Mouse (Mus musculus): ENCODE results near the gene Dnajc13. TPM values are rescaled to one million over a fixed set of nuclear protein-coding genes. Genes with fewer than 3 reads are reported as not detected.

Gene Dnajc13
- total RNA-seq (2014; fragmentation: Nextera tagmentation) (56.7 and 63.6 TPM in 2 replicates), total RNA-seq (2017) (32.7 and 51.7 TPM in 2 replicates)

DNA sequence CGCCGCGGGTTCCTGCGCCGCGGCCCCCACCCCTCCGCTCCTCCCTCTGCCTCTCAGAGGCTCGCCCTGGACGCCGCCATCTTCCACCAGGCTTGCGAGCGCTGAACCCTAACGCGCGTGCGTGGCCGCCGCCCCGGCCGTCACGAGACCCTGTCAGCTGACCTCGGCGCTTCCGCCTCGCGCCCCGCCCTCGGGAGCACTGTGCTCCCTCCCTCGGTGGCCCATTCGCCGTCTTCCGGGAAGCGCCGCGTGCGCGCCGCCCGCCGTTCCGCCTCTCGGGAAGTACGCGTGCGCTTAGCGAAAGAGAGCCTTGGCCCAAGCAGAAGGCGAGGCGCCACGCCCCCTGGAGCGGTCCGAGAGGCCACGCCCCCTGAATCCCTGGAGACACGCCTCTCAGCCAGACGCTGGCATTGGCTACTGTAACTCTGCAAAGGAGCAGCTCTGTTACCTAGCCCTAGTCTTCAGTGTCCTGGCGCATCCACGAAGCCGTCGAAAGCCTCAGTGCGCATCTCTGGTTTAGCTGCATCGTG is at the start of gene Dnajc13:
Dnajc13 (minus strand) TSS at position 108 of the 530 bp plus-strand sequence.
- ATAC-seq (replicated peaks; ENCODE audit: low FRiP score, low TSS enrichment, poor library complexity, severe bottlenecking) = peak; percentile 95

DNA sequence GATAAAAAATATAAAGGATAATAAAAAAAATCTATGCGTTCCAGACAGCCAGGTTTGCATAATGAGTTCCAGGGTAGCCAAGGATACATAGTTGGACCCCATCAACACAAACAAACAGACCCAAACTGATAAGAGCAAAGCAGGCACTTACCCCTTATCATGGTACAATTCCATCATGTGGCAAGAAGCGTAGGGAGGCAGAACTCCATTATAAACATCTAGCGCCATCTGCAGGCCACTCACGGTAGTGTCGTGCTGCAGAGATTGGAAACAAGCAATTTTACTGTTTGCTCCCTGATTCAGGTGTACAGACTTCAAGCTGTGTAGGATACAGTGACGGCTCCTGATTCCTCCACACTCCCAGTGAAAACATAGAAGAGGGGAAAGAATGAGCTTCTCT is 44.0 kb upstream of the Dnajc13 start:
- ATAC-seq (replicated peaks; ENCODE audit: low FRiP score, low TSS enrichment, poor library complexity, severe bottlenecking) = peak; percentile 88

DNA sequence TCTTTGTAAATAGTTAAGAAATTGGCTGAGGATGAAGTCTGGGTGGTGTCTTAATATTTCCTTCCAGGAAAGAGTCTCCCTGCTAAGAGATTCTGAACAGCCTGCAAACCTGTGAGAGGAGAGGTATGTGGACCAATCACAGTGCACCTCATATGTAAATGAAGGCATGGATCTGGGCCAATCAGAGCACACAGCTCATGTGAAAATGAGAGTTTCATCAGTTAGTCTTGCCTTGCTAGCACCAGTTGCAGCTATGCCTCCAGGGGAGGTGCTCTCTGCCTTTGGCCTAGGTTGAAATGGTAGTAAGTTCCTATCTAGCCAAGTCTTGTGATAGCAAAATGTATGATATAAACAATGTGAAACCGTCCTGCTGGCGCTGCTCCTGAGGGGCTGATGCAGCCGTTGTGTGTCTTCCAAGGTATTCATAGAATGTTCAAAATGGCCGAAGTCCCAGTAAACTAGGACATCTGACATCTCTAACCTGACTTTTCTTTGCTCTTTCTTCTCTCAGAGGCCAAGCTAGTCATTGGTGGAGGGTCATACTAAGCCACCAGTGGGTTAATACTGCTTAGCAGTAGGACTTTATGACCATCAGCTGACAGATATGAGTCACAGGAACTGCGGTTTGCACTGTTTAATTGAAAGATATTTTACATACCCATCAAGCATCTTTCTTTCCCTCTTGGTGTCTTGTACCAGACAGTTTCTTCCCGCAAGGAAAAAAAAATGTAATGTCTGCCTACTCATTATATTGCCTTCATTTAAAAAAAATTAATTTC is 42.8 kb upstream of the Dnajc13 start:
- no peak for ATAC-seq (replicated peaks; ENCODE audit: low FRiP score, low TSS enrichment, poor library complexity, severe bottlenecking)

DNA sequence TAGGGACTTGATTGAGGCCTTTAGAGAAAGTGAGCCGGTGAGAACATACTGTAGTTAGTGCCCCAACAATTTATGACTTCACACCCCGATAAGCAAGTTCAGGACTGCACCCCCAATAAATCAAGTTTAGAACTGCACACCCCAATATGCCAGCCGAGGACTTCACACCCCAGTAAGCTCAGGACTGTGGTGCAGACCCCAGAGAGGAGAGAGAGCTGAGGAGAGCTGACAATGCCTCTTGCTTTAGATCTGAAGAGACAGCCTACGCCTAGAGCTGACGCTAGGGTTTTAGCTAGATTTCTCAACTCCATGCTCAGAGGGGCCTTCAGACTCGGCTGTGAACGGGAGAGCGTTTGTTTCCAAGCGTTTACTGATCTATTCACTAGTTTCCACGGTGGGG is 42.1 kb upstream of the Dnajc13 start:
- no peak for ATAC-seq (replicated peaks; ENCODE audit: low FRiP score, low TSS enrichment, poor library complexity, severe bottlenecking)

DNA sequence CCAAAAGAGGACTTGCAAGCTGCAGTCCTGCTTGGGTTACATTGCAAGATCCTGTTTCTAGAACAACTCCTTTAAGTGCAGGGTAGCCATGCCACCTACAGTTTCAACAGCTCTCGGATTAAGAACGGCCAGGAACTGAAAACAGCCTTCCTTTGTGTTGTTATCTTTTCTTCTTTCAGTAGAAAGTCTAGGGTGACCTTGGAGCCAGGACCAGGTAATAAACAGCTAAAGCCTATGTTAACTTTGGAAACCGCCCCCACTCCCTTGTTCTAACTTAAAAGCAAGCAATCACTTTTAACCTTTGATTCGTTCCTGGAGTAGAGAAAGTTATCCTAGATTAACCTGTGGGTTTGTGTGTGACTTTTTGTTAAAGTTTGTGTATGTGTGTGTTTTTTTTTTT is 41.6 kb upstream of the Dnajc13 start:
- ATAC-seq (replicated peaks; ENCODE audit: low FRiP score, low TSS enrichment, poor library complexity, severe bottlenecking) = no peak

DNA sequence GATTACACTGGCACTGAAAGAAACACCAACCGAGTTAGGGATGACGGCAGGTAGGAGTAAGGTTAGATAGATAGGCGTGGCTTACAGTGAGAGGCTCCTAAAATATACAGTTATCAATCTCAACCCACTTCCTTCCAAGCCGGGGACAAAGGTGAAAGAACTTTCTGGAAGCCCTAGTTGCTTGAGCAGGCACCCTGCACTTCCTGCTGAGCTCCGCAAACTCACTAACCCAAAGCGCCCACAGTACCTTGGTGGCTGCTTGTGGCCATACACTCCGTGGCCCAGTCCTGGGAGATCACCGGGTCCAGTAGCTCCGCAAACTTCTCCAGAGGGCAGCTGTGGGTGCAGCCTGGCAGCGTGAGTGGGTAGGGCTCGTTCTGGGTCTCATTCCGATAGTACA is 37.8 kb upstream of the Dnajc13 start:
- no peak for ATAC-seq (replicated peaks; ENCODE audit: low FRiP score, low TSS enrichment, poor library complexity, severe bottlenecking)

DNA sequence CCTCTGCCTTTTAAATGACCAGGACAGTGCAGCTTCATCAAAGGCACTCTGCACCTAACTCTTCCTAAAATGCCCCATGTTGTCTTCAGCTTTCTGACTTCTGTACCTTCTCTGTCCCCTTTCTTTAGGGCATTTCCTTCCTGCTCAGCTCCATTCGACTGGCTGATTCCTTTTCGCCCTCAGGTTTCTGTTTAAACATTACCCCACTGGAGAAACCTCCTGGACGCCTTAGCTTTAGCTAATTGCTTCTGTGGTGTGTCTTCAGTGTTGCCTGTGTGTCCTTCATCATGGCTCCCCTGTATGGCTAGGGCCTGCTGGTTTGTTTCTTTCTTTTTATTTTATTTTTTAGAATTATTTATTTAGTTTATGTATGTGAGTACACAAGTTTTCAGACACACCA is 34.3 kb upstream of the Dnajc13 start:
- ATAC-seq (replicated peaks; ENCODE audit: low FRiP score, low TSS enrichment, poor library complexity, severe bottlenecking) = no peak

DNA sequence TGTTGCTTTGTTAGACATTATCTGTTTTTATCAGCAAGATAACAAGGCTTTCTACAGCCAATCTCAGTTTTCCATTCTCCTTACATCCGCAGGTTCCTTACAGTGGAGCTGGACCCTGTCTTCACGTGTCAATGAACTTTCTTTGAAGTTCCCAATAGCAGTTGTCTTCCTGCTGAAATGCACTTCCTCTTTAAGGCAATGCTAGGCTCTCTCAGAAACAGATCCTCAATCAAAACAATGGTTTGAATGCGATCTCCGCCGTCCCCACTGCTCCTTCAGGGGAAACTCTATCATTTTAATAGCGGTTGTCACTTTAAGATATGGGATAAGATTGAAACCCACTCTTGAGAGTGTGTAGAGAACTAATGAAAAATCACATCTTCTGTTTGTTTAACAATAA is 22.2 kb upstream of the Dnajc13 start:
- no peak for ATAC-seq (replicated peaks; ENCODE audit: low FRiP score, low TSS enrichment, poor library complexity, severe bottlenecking)

DNA sequence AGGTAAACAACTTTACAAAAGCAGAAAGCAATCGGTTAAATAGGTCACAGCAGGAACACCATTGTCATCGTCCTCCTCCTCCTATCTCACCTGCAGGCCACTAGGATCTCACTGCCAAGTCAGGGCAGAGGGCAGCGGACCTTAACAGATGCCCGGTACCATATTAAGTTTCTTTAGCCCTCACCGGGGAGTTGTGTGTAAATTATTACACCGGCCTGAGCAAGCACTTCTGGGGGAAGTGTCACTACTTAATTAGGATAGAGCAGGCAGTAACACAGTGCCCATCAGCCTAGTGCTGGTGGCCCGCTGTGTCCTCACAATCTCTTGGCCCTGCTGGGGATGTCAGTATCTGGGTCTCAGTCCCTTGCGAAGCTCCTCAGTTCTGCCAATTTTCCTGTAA is 19.8 kb upstream of the Dnajc13 start:
- no peak for ATAC-seq (replicated peaks; ENCODE audit: low FRiP score, low TSS enrichment, poor library complexity, severe bottlenecking)

DNA sequence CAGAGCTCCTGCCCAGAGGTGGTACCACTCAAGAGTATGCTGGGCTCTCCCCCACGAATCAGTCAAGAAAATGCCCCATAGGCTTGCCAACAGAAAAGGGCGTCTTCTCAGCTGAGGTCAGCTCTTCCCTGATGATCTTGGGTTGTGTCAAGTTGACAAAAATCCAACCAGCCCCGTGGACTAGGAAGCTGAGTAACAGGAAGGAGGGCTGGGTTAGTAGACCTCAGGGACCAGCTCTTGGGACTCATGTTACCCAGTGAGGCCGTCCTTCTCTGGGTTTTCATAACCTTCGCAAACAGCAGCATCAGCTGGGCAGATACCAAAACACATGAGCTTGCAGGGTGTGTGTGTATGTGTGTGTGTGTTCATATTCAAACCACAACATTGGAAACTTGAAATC is 19.0 kb upstream of the Dnajc13 start:
- ATAC-seq (replicated peaks; ENCODE audit: low FRiP score, low TSS enrichment, poor library complexity, severe bottlenecking) = no peak

DNA sequence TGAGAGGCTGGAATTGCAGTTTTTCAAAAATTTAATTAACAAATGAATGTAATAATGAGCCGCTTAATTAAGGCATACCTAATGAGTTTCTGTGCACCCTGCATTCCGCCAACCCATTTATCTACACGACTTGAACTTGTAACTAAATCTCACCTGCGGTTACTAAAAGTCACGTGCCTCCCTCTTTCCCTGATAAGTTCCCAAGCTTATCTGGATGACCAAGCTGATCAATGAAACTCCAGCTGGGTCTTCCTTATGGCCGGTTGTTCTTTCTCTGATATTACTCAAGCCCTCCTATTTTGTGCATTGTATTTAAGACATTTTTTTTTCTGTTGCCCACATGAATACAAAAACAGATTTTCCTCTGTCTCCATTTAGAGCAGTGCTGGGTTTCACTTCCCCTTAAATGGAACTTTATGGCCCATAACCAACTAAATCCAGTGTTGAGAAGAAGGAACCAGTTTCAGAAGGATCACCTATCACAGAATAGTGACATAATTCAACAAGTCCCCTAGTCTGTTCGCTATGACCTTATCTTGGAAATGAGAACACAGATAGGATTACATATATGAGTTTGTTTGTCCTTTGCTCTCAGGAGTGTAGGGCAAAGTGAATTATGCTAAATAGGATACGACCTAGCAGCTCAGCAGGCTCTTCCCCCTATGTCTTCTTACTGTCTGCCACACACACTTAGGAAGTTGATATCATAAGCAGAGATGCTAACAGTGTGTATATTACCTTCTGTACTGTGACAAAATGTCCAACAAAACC is 18.2 kb upstream of the Dnajc13 start:
- ATAC-seq (replicated peaks; ENCODE audit: low FRiP score, low TSS enrichment, poor library complexity, severe bottlenecking) = no peak

DNA sequence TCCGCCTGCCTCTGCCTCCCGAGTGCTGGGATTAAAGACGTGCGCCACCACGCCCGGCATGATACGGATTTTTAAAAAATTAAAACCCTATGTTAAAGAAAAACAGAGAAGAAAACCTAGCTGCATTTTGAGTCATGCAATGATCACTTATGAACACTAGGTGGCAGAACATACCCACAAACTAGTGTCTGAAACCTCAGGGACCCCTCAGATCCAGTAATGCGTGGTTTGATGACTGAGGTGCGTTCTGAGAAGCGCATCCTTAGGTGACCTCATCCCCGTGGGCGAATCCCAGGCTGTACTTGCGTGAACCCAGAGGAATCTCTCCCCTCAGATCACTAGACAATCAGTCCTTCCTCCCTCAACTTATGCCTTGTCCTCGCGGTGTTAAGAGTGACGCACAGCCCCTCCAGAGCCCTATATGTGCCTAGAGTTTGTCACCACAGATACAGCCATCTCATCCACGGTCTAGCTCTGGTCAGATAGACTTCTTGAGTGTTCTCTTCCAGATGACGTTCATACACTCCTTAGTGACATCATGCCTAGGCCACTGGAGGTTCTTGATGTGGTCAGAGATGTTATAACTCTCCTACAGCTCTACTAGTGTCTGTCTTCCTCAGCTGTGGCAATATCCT is 14.9 kb upstream of the Dnajc13 start:
- peak; percentile 64 for ATAC-seq (replicated peaks; ENCODE audit: low FRiP score, low TSS enrichment, poor library complexity, severe bottlenecking)

DNA sequence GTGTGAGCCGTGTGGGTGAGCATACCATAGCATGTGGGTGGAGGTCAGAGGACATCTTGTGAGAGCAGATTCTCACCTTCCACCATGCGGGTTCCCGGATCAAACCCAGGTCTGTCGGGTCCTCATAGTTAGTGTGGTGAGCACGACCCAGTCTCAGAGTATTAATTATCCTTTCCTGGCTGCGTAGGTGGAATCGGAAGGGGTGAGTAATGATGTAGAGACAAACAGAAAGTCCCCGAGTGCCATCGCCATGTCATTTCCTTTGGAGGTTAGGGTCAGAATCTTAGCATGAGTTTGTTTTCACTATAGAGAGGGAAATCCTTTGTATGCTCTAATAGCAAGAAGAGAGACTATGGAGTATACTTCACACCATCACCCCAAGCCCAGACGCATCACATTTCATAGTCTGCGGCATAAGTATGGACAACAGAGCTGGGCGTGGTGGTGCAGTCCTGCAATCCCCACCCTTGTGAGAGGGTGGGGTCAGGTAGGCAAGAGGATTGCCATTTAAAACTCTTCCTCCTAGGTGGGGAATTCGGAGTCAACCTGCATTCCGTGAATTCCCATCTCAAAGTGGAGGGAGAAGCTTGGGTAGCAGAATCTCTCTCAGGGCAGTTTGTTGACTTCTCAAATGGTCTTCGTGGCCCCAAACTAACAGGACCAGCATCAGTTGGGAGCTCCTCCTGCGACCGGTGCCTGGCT is 12.5 kb upstream of the Dnajc13 start:
- ATAC-seq (replicated peaks; ENCODE audit: low FRiP score, low TSS enrichment, poor library complexity, severe bottlenecking) = no peak

DNA sequence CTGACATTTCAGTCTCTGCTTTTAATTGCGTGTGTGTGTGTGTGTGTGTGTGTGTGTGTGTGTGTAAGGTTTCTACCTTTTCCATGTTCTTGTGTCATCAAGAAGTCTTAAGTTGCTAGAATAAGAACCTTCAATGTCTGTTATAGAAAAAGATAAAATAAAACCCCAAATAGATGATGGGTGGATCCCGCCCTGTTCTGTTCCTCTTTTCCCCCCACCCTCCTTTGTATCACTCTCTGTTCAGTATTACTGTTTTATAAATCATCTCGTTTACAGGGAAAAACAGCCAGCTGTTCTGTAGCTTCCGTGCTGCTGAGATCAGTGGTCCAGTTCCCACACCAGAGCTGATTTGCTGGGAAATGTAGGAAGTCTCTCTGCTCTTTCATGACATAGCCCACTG is 9.3 kb upstream of the Dnajc13 start:
- no peak for ATAC-seq (replicated peaks; ENCODE audit: low FRiP score, low TSS enrichment, poor library complexity, severe bottlenecking)

DNA sequence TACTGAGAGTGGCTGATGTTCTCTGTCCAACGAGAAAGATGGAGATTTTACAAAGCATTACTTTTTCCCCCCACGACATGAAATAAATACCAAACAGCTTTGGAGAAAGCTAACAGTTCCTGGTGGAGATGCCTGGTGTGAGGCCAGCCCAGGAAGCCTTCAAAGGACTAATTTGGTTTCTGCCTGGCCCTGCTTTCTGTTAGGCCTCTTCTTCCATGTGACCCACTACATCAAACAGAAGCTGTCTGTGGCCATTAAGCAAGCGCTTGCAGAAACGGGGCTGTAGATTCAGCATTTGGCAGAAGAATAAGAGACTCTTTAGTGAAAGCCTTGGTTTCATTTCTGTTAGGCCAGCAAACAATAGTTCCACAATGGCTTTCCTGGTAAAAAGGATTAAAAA is 8.9 kb upstream of the Dnajc13 start:
- no peak for ATAC-seq (replicated peaks; ENCODE audit: low FRiP score, low TSS enrichment, poor library complexity, severe bottlenecking)

DNA sequence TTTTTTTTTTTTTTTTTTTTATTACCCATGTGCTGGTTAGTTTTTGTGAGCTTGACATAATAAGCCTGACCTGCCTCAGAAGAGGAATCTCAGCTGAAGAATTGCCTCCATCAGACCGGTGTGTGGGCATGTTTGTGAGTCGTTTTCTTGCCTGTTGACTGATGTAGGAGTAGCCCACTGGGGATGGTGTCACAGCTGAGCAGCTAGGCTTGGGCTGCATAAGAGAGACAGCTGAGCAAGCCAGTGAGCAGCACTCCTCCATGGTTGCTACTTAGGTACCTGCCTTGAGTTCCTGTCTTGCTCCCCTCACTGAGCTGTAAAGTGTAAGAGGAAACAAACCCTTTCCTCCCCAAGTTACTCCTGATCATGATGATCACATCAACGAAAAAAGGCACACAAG is 7.2 kb upstream of the Dnajc13 start:
- no peak for ATAC-seq (replicated peaks; ENCODE audit: low FRiP score, low TSS enrichment, poor library complexity, severe bottlenecking)

DNA sequence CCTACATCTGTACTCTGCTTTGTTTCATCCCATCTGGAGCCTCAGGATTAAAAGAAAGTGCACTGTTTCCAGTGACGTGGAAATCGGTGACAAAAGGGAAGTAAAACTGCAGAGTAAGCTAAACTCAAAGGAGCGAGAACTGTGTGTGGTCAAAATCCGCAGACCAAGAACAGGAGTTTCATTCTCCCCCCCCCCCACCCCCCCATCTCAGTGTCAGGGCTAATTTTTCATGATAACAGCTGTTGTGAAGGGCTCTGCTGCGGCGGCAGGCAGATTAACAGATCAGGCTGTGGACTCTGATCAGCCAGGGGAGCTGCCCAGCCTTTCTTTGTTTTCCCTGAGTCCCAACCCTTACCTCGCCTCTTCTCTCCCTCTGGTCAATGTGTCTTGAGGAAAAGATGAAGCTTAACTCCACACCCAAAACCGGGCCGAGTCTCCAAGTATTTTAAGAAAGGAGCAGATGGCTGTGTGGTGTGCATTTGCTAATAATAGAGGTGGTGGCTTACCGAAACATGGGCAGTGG is 6.7 kb upstream of the Dnajc13 start:
- ATAC-seq (replicated peaks; ENCODE audit: low FRiP score, low TSS enrichment, poor library complexity, severe bottlenecking) = peak; percentile 82

DNA sequence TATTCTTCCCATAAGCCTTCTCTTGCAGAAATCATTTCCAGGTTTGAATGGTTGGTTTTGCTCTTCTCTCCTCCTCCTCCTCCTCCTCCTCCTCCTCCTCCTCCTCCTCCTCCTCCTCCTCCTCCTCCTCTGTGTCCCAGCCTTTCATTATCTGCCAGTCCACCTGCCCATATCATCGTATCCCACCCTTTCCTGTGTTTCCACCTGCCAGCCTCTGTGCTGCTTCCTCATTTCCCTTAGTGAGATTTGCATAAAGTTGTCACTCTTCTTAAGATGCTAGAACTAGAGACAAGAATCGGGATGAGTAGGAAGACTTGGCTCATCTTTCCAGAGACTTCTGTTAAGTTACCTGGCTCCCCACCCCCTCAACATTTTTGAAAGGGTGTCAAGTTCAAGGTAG is 1.8 kb upstream of the Dnajc13 start:
- ATAC-seq (replicated peaks; ENCODE audit: low FRiP score, low TSS enrichment, poor library complexity, severe bottlenecking) = no peak

DNA sequence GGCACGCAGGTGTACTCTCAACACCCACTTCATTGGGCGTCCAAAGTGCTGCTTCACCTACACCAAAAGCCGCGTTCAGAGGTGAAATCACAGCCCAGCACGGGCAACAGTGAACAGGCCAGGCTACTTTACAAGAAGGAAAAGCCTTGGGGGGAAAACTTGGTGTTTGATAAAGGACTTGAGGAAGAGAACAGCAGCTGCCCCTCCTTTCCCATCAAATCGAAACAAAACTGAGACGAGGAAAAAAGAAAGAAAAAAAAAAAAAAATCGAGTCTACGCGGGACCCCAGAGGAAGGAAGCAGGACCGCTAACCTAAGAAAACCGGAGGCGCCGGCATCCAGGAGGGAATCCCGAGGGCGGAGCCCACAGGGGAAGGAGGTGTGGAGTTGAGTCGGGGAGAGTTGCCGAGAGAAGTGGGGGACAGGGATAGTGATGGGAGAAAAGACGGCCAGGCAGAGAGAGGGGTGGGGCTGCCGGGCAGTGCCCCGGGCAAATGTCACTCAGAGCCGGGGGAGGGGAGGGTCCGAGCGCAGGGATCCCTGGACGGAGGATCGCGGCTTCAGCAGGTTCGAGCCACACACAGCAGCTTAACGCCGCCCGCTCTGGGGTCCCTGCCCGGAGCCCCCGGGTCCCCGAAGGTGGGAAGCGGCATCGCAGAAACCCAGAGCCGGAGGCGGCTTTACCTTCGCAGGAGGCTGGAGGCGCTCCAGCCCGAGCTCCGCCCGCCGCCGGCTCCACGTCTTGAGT is 541 bp downstream of the Dnajc13 start:
- ATAC-seq (replicated peaks; ENCODE audit: low FRiP score, low TSS enrichment, poor library complexity, severe bottlenecking) = peak; percentile 11; the same call in 1 of the 2 replicates

Data from megakaryocyte-erythroid progenitor cell, adult 5-6 weeks (primary cell).